Mouse (Mus musculus): ENCODE measurements around the gene Hist1h2ac. TPM values are rescaled to one million over a fixed set of nuclear protein-coding genes. Genes with fewer than 3 reads are reported as not detected.
A peak's percentile ranks its signal among the peaks of the same experiment; 100 is the strongest.

The Hist1h2ac gene
- polyA plus RNA-seq, 1 experiment from 2014 or later: 2.2 TPM

GRCm38 (mm10) chr13:23717176-23717575 lies 33.4 kb upstream of the Hist1h2ac start:
- Histone ChIP-seq H3K4me3 (ENCODE audit: low read length) (no peak overlapping the region), H3K4me2 (ENCODE audit: low read depth, low read length) (no peak overlapping the region), H3K36me3 (ENCODE audit: control insufficient read depth, insufficient read depth, low read length) (no peaks in the 10 kb centered on the region), H3K9ac (ENCODE audit: low read length) (no peak overlapping the region), H3K27me3 (ENCODE audit: control insufficient read depth, insufficient read depth, low read depth, low read length) (no peaks in the 10 kb centered on the region), H3K9me3 (ENCODE audit: control insufficient read depth, low read length) (no peaks in the 10 kb centered on the region), H3K27ac (ENCODE audit: low read length) (no peak overlapping the region), H3K4me1 (replicated peaks; ENCODE audit: control insufficient read depth, insufficient read depth, low read length) (no peaks in the 10 kb centered on the region)
- no peak for ATAC-seq (ENCODE audit: low read depth)
- 46% methylated on average over 11 of the region's 11 CpGs for WGBS

DNA sequence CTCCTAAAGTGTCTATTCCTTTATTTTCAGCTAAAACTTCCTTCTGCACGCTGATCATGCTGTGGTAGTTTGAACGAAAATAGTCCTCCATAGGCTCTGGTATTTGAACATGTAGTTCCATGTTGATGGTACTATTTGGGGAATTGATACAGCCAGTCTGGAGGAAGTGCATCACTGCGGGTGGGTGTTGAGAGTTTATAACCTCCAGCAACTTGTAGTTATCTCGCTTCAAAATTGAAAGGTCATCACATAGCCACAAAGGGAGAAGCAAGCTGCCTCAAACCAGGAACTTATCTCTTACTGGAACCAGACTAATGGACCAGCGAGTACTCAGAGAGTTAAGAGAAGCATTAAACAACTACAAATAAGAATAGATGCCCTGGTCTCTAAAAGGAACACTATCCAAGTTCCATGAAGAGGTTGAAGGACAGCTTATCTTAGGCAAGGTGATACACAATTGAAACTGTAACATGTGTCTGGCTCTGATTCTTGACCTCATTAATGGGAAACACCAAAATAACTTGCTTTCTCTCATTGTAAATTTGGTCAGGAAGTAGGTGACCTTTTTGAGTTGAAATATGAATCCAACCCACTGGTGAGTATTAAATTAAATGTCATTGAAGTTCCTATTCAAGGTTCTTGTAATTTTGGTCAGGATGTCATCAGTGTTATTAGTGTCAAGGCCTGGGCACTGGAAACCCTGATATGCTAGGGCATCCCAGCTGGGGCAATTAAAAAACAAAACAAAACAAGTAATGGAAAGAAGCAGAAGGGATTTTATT lies 32.7 kb upstream of the Hist1h2ac start:
- Histone ChIP-seq H3K36me3 (ENCODE audit: control insufficient read depth, insufficient read depth, low read length) (no peaks in the 10 kb centered on the region), H3K4me1 (replicated peaks; ENCODE audit: control insufficient read depth, insufficient read depth, low read length) (no peaks in the 10 kb centered on the region), H3K9me3 (ENCODE audit: control insufficient read depth, low read length) (no peaks in the 10 kb centered on the region), H3K9ac (ENCODE audit: low read length) (no peak overlapping the region), H3K4me2 (ENCODE audit: low read depth, low read length) (no peak overlapping the region), H3K27ac (ENCODE audit: low read length) (no peak overlapping the region), H3K27me3 (ENCODE audit: control insufficient read depth, insufficient read depth, low read depth, low read length) (no peaks in the 10 kb centered on the region), H3K4me3 (ENCODE audit: low read length) (no peak overlapping the region)
- 75% methylated on average over 5 of the region's 5 CpGs for WGBS
- no peak for ATAC-seq (ENCODE audit: low read depth)

- peak; percentile 77 for ATAC-seq (ENCODE audit: low read depth)
- no peaks in the 10 kb centered on the region for H3K36me3 ChIP-seq (ENCODE audit: control insufficient read depth, insufficient read depth, low read length)
- H3K4me1 ChIP-seq (replicated peaks; ENCODE audit: control insufficient read depth, insufficient read depth, low read length): 0 out of 2 replicates have a peak, but pooled peaks cover 4% of the 10 kb centered on the region
- H3K4me2 ChIP-seq (ENCODE audit: low read depth, low read length): peak within 1 kb of the TSS; percentile 78
- H3K4me3 ChIP-seq (ENCODE audit: low read length): peak within 1 kb of the TSS; percentile 55
- H3K27me3 ChIP-seq (ENCODE audit: control insufficient read depth, insufficient read depth, low read depth, low read length): no peaks in the 10 kb centered on the region
- no peaks in the 10 kb centered on the region for H3K9me3 ChIP-seq (ENCODE audit: control insufficient read depth, low read length)
- peak within 1 kb of the TSS; percentile 69 for H3K9ac ChIP-seq (ENCODE audit: low read length)
- 3% methylated on average over 17 of the region's 17 CpGs for WGBS
- H3K27ac ChIP-seq (ENCODE audit: low read length): 0 out of 2 replicates have a peak within 1 kb of the TSS, but pooled peaks have one; percentile 27
Observed at GRCm38 (mm10) chr13:23710374-23711089, 26.8 kb upstream of the Hist1h2ac start, which contains the start of gene Hfe. TSS of gene Hfe (minus strand) at chr13:23710854.

DNA sequence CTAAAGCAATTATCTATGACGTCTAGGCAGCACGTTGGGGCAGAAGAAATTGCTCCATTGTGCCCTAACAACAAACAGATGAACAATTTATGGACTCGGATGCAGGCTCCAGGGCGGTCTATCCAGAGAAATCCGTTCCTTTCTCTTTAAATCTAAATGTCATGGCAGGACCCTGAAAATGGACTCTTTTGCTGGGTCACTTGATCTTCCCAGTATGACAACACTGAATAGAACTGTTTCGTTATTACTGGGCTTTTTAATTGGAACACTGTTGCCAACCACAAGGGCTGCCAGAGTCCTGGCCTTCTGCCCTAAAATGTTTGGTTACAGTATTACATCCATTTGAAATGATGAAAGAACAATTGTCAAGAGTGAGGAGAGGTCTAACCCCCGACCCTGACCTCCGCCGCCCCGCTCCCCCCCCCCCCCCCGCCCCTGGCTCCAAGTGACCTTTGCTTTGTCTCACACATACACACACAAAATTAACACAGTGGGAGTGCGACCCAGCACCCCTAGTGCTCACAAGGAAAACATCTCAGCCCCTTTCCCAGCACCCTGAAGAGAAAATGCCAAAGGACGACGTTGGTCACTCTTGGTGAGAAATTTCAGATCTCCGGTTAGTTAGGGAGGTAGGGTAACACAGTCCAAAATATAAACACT lies 26.1 kb upstream of the Hist1h2ac start:
- 0 out of 2 replicates have a peak, but pooled peaks cover 4% of the 10 kb centered on the region for H3K4me1 ChIP-seq (replicated peaks; ENCODE audit: control insufficient read depth, insufficient read depth, low read length)
- H3K9me3 ChIP-seq (ENCODE audit: control insufficient read depth, low read length): no peaks in the 10 kb centered on the region
- no peaks in the 10 kb centered on the region for H3K36me3 ChIP-seq (ENCODE audit: control insufficient read depth, insufficient read depth, low read length)
- peak overlapping the region; percentile 55 for H3K4me3 ChIP-seq (ENCODE audit: low read length)
- peak overlapping the region; percentile 69 for H3K9ac ChIP-seq (ENCODE audit: low read length)
- WGBS: 29% methylated on average over 13 of the region's 15 CpGs
- peak overlapping the region; percentile 78 for H3K4me2 ChIP-seq (ENCODE audit: low read depth, low read length)
- H3K27ac ChIP-seq (ENCODE audit: low read length): 0 out of 2 replicates have a peak overlapping the region, but pooled peaks have one; percentile 27
- no peaks in the 10 kb centered on the region for H3K27me3 ChIP-seq (ENCODE audit: control insufficient read depth, insufficient read depth, low read depth, low read length)
- ATAC-seq (ENCODE audit: low read depth): peak; percentile 28; the same call in 1 of the 2 replicates

DNA sequence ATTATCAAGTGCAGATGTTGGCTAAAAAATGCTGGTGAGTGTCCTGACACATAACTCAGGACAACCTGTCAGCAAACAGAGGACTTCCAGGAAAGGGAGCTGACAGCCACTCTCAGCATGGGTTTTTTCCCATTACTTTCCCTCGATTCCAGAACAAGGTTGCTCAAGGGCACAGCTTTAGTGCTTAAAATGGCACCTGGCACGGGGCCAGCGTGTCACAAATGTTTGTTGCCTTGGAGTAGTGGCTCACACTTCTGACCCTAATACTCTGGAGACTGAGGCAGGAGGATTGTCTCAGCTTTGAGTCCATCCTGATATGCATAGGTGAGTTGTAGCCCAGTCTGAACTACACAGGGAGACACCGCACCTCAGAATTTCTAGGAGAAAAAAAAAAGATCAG lies 24.9 kb upstream of the Hist1h2ac start:
- no peaks in the 10 kb centered on the region for H3K36me3 ChIP-seq (ENCODE audit: control insufficient read depth, insufficient read depth, low read length)
- no peak overlapping the region for H3K4me2 ChIP-seq (ENCODE audit: low read depth, low read length)
- no peak overlapping the region for H3K4me3 ChIP-seq (ENCODE audit: low read length)
- WGBS: 70% methylated on average over 4 of the region's 4 CpGs
- ATAC-seq (ENCODE audit: low read depth): no peak
- no peaks in the 10 kb centered on the region for H3K9me3 ChIP-seq (ENCODE audit: control insufficient read depth, low read length)
- 0 out of 2 replicates have a peak, but pooled peaks cover 4% of the 10 kb centered on the region for H3K4me1 ChIP-seq (replicated peaks; ENCODE audit: control insufficient read depth, insufficient read depth, low read length)
- no peak overlapping the region for H3K27ac ChIP-seq (ENCODE audit: low read length)
- H3K9ac ChIP-seq (ENCODE audit: low read length): no peak overlapping the region
- H3K27me3 ChIP-seq (ENCODE audit: control insufficient read depth, insufficient read depth, low read depth, low read length): no peaks in the 10 kb centered on the region

DNA sequence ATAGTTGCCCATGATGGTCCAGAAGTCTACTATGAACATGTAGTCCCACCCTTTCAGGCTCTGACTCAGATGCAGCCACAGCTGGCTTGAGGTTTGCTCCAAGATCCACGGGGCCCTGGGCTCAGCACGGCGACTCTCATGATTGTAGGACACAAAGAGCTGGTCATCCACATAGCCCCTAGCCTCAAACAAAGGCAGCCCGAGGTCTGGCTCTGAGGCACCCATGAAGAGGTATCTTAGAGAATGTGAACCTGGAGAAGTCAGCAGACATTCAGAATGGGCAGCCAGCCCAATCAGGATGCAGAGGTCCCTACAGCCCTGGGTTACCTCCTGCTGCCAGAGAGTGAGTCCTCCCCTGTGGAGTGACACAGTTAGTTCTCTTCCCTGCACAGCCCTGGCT lies 24.3 kb upstream of the Hist1h2ac start:
- Histone ChIP-seq H3K27ac (ENCODE audit: low read length) (no peak overlapping the region), H3K4me3 (ENCODE audit: low read length) (no peak overlapping the region), H3K36me3 (ENCODE audit: control insufficient read depth, insufficient read depth, low read length) (no peaks in the 10 kb centered on the region), H3K9me3 (ENCODE audit: control insufficient read depth, low read length) (no peaks in the 10 kb centered on the region), H3K27me3 (ENCODE audit: control insufficient read depth, insufficient read depth, low read depth, low read length) (no peaks in the 10 kb centered on the region), H3K9ac (ENCODE audit: low read length) (no peak overlapping the region), H3K4me2 (ENCODE audit: low read depth, low read length) (no peak overlapping the region), H3K4me1 (replicated peaks; ENCODE audit: control insufficient read depth, insufficient read depth, low read length) (0 out of 2 replicates have a peak, but pooled peaks cover 4% of the 10 kb centered on the region)
- ATAC-seq (ENCODE audit: low read depth): no peak
- 89% methylated on average over 4 of the region's 4 CpGs for WGBS

- H3K36me3 ChIP-seq (ENCODE audit: control insufficient read depth, insufficient read depth, low read length): no peaks in the 10 kb centered on the region
- H3K9ac ChIP-seq (ENCODE audit: low read length): no peak overlapping the region
- ATAC-seq (ENCODE audit: low read depth): no peak
- no peaks in the 10 kb centered on the region for H3K9me3 ChIP-seq (ENCODE audit: control insufficient read depth, low read length)
- WGBS: 86% methylated on average over 12 of the region's 12 CpGs
- H3K4me3 ChIP-seq (ENCODE audit: low read length): no peak overlapping the region
- 0 out of 2 replicates have a peak, but pooled peaks cover 4% of the 10 kb centered on the region for H3K4me1 ChIP-seq (replicated peaks; ENCODE audit: control insufficient read depth, insufficient read depth, low read length)
- no peak overlapping the region for H3K27ac ChIP-seq (ENCODE audit: low read length)
- H3K27me3 ChIP-seq (ENCODE audit: control insufficient read depth, insufficient read depth, low read depth, low read length): no peaks in the 10 kb centered on the region
- no peak overlapping the region for H3K4me2 ChIP-seq (ENCODE audit: low read depth, low read length)
Observed at GRCm38 (mm10) chr13:23706771-23707170, 23.0 kb upstream of the Hist1h2ac start.

GRCm38 (mm10) chr13:23705751-23706356 lies 22.1 kb upstream of the Hist1h2ac start:
- Histone ChIP-seq H3K4me1 (replicated peaks; ENCODE audit: control insufficient read depth, insufficient read depth, low read length) (peaks cover 7% of the 10 kb centered on the region; the same call in 1 of the 2 replicates), H3K4me3 (ENCODE audit: low read length) (no peak overlapping the region), H3K27me3 (ENCODE audit: control insufficient read depth, insufficient read depth, low read depth, low read length) (no peaks in the 10 kb centered on the region), H3K9me3 (ENCODE audit: control insufficient read depth, low read length) (no peaks in the 10 kb centered on the region), H3K36me3 (ENCODE audit: control insufficient read depth, insufficient read depth, low read length) (no peaks in the 10 kb centered on the region), H3K4me2 (ENCODE audit: low read depth, low read length) (no peak overlapping the region), H3K9ac (ENCODE audit: low read length) (no peak overlapping the region), H3K27ac (ENCODE audit: low read length) (no peak overlapping the region)
- no peak for ATAC-seq (ENCODE audit: low read depth)
- 84% methylated on average over 7 of the region's 7 CpGs for WGBS
